Mouse (Mus musculus) heart, embryonic 10.5 days (tissue): ENCODE measurements around the gene N4bp1. TPM values are rescaled to one million over a fixed set of nuclear protein-coding genes. Genes with fewer than 3 reads are reported as not detected.

Experiments used
- DNase-seq: peaks from one replicate; pipeline ENCODE4 v3.0.0-alpha.2; 2017; ENCODE audit warnings: low spot score
- H3K27ac ChIP-seq: fragments of 300-500 bp; sonication (generic); 2 replicates; pipeline ENCODE4 v1.5.1; 2016; ENCODE audit warnings: mild to moderate bottlenecking
- H3K27me3 ChIP-seq: fragments of 300-500 bp; sonication (generic); 2 replicates; pipeline ENCODE4 v1.6.1; 2016; ENCODE audit warnings: mild to moderate bottlenecking; ENCODE audit not compliant: poor library complexity, insufficient read depth, severe bottlenecking
- H3K36me3 ChIP-seq: fragments of 300-500 bp; sonication (generic); 2 replicates; pipeline ENCODE4 v1.6.1; 2016; ENCODE audit warnings: mild to moderate bottlenecking, moderate library complexity
- H3K4me1 ChIP-seq: fragments of 300-500 bp; sonication (generic); 2 replicates; pipeline ENCODE4 v1.6.1; 2016; ENCODE audit warnings: mild to moderate bottlenecking
- H3K4me3 ChIP-seq: fragments of 300-500 bp; sonication (generic); 2 replicates; pipeline ENCODE4 v1.5.1; 2016; ENCODE audit warnings: mild to moderate bottlenecking, moderate library complexity
- H3K9me3 ChIP-seq: fragments of 300-500 bp; sonication (generic); 2 replicates; pipeline ENCODE4 v1.6.1; 2016; ENCODE audit warnings: mild to moderate bottlenecking, moderate library complexity
- WGBS: fragments of 180-500 bp; shearing (Covaris S2); methylation state at CpG from one replicate; pipeline ENCODE4 v1.1.7; 2016; 5-methylcytosine and 5-hydroxymethylcytosine counted together
- polyA plus RNA-seq: library from polyadenylated mRNA; unstranded; fragments of >200 nt; fragmentation: Nextera tagmentation; extraction: Ambion mirVana; gene quantifications from 2 replicates; pipeline ENCODE4 v1.2.1, GENCODE M21; 2016

Gene N4bp1
- polyA plus RNA-seq, 1 experiment from 2014 or later, result 9.9 TPM

GRCm38 (mm10) chr8:86794716-86795115 is 90.3 kb downstream of the N4bp1 start:
- no peak for DNase-seq
- WGBS, result 32% methylated on average over 6 of the region's 6 CpGs
- H3K27ac ChIP-seq, result no peak overlapping the region
- peaks cover 5% of the 10 kb centered on the region; the same call in 1 of the 2 replicates for H3K4me1 ChIP-seq
- no peaks in the 10 kb centered on the region for H3K9me3 ChIP-seq
- no peaks in the 10 kb centered on the region for H3K27me3 ChIP-seq
- no peak overlapping the region for H3K4me3 ChIP-seq
- H3K36me3 ChIP-seq, result no peaks in the 10 kb centered on the region

- no peaks in the 10 kb centered on the region for H3K36me3 ChIP-seq
- H3K27ac ChIP-seq, result no peak overlapping the region
- DNase-seq, result no peak
- H3K27me3 ChIP-seq, result no peaks in the 10 kb centered on the region
- WGBS, result 79% methylated on average over 6 of the region's 6 CpGs
- no peaks in the 10 kb centered on the region for H3K9me3 ChIP-seq
- no peak overlapping the region for H3K4me3 ChIP-seq
- H3K4me1 ChIP-seq, result peaks cover 20% of the 10 kb centered on the region; the same call in 1 of the 2 replicates
Measured at GRCm38 (mm10) chr8:86791542-86791941, 93.5 kb downstream of the N4bp1 start.

GRCm38 (mm10) chr8:86789576-86789975 is 95.5 kb downstream of the N4bp1 start:
- Histone ChIP-seq H3K9me3 (no peaks in the 10 kb centered on the region), H3K27ac (no peak overlapping the region), H3K4me1 (peaks cover 24% of the 10 kb centered on the region), H3K27me3 (no peaks in the 10 kb centered on the region), H3K36me3 (no peaks in the 10 kb centered on the region), H3K4me3 (no peak overlapping the region)
- 71% methylated on average over 1 of the region's 1 CpGs for WGBS
- no peak for DNase-seq

GRCm38 (mm10) chr8:86787891-86788420 is 97.1 kb downstream of the N4bp1 start:
- no peak overlapping the region for H3K27ac ChIP-seq
- H3K36me3 ChIP-seq, result no peaks in the 10 kb centered on the region
- H3K9me3 ChIP-seq, result no peaks in the 10 kb centered on the region
- no peak for DNase-seq
- WGBS, result 67% methylated on average over 12 of the region's 12 CpGs
- no peak overlapping the region for H3K4me3 ChIP-seq
- H3K27me3 ChIP-seq, result no peaks in the 10 kb centered on the region
- H3K4me1 ChIP-seq, result peaks cover 20% of the 10 kb centered on the region

- 35% methylated on average over 5 of the region's 5 CpGs for WGBS
Measured at GRCm38 (mm10) chr8:86786498-86786897, 98.6 kb downstream of the N4bp1 start.

GRCm38 (mm10) chr8:86781094-86781493 is 104.0 kb downstream of the N4bp1 start:
- H3K27ac ChIP-seq, result no peak overlapping the region
- H3K9me3 ChIP-seq, result no peaks in the 10 kb centered on the region
- no peaks in the 10 kb centered on the region for H3K36me3 ChIP-seq
- no peaks in the 10 kb centered on the region for H3K27me3 ChIP-seq
- H3K4me3 ChIP-seq, result no peak overlapping the region
- H3K4me1 ChIP-seq, result peaks cover 2% of the 10 kb centered on the region
- DNase-seq, result no peak
- WGBS, result 86% methylated on average over 8 of the region's 8 CpGs

More at GRCm38 (mm10) chr8:86786498-86786897, 98.6 kb downstream of the N4bp1 start:
- H3K27me3 ChIP-seq, result no peaks in the 10 kb centered on the region
- H3K4me3 ChIP-seq, result no peak overlapping the region
- no peak overlapping the region for H3K27ac ChIP-seq
- H3K9me3 ChIP-seq, result no peaks in the 10 kb centered on the region
- peaks cover 20% of the 10 kb centered on the region for H3K4me1 ChIP-seq
- no peaks in the 10 kb centered on the region for H3K36me3 ChIP-seq
- no peak for DNase-seq

GRCm38 (mm10) chr8:86779207-86779606 is 105.9 kb downstream of the N4bp1 start:
- H3K9me3 ChIP-seq, result no peaks in the 10 kb centered on the region
- WGBS, result 79% methylated on average over 8 of the region's 8 CpGs

GRCm38 (mm10) chr8:86769945-86770715 is 114.9 kb downstream of the N4bp1 start:
- no peaks in the 10 kb centered on the region for H3K36me3 ChIP-seq
- H3K9me3 ChIP-seq, result no peaks in the 10 kb centered on the region
- H3K4me3 ChIP-seq, result no peak overlapping the region
- H3K27me3 ChIP-seq, result no peaks in the 10 kb centered on the region
- no peak overlapping the region for H3K27ac ChIP-seq
- H3K4me1 ChIP-seq, result no peaks in the 10 kb centered on the region; the same call in 1 of the 2 replicates
- DNase-seq, result no peak
- 73% methylated on average over 1 of the region's 1 CpGs for WGBS

More at GRCm38 (mm10) chr8:86779207-86779606, 105.9 kb downstream of the N4bp1 start:
- no peaks in the 10 kb centered on the region for H3K36me3 ChIP-seq
- no peak overlapping the region for H3K4me3 ChIP-seq
- no peaks in the 10 kb centered on the region for H3K27me3 ChIP-seq
- no peak for DNase-seq
- H3K4me1 ChIP-seq, result no peaks in the 10 kb centered on the region
- no peak overlapping the region for H3K27ac ChIP-seq

- 65% methylated on average over 5 of the region's 5 CpGs for WGBS
- H3K9me3 ChIP-seq, result no peaks in the 10 kb centered on the region
- no peak for DNase-seq
- no peaks in the 10 kb centered on the region for H3K27me3 ChIP-seq
- H3K36me3 ChIP-seq, result no peaks in the 10 kb centered on the region
- no peaks in the 10 kb centered on the region; the same call in 1 of the 2 replicates for H3K4me1 ChIP-seq
- H3K4me3 ChIP-seq, result no peak overlapping the region
- H3K27ac ChIP-seq, result no peak overlapping the region
Measured at GRCm38 (mm10) chr8:86768499-86768898, 116.6 kb downstream of the N4bp1 start.

GRCm38 (mm10) chr8:86766548-86767211 is 118.4 kb downstream of the N4bp1 start:
- Histone ChIP-seq H3K9me3 (no peaks in the 10 kb centered on the region), H3K27me3 (no peaks in the 10 kb centered on the region), H3K27ac (no peak overlapping the region), H3K4me1 (no peaks in the 10 kb centered on the region; the same call in 1 of the 2 replicates), H3K4me3 (no peak overlapping the region), H3K36me3 (no peaks in the 10 kb centered on the region)
- DNase-seq, result no peak
- WGBS, result 80% methylated on average over 9 of the region's 9 CpGs

GRCm38 (mm10) chr8:86765669-86766068 is 119.4 kb downstream of the N4bp1 start:
- Histone ChIP-seq H3K27me3 (no peaks in the 10 kb centered on the region), H3K27ac (no peak overlapping the region), H3K9me3 (no peaks in the 10 kb centered on the region), H3K36me3 (no peaks in the 10 kb centered on the region), H3K4me1 (no peaks in the 10 kb centered on the region; the same call in 1 of the 2 replicates), H3K4me3 (no peak overlapping the region)
- no peak for DNase-seq
- WGBS, result 90% methylated on average over 8 of the region's 8 CpGs

GRCm38 (mm10) chr8:86765155-86765554 is 119.9 kb downstream of the N4bp1 start:
- no peak overlapping the region for H3K4me3 ChIP-seq
- H3K9me3 ChIP-seq, result no peaks in the 10 kb centered on the region
- H3K27ac ChIP-seq, result no peak overlapping the region
- H3K36me3 ChIP-seq, result no peaks in the 10 kb centered on the region
- DNase-seq, result no peak
- H3K27me3 ChIP-seq, result no peaks in the 10 kb centered on the region
- 81% methylated on average over 10 of the region's 10 CpGs for WGBS
- H3K4me1 ChIP-seq, result no peaks in the 10 kb centered on the region; the same call in 1 of the 2 replicates

- no peak for DNase-seq
- Histone ChIP-seq H3K9me3 (no peaks in the 10 kb centered on the region), H3K27ac (no peak overlapping the region), H3K36me3 (no peaks in the 10 kb centered on the region), H3K4me1 (no peaks in the 10 kb centered on the region; the same call in 1 of the 2 replicates), H3K4me3 (no peak overlapping the region), H3K27me3 (no peaks in the 10 kb centered on the region)
- WGBS, result 64% methylated on average over 5 of the region's 5 CpGs
Measured at GRCm38 (mm10) chr8:86762806-86763205, 122.3 kb downstream of the N4bp1 start.
